In genomic region chr2:93011933-93012332, GRCm38 (mm10) we compare ENCODE assay signal across 20 mouse cellular contexts. TPM values are rescaled to one million over a fixed set of nuclear protein-coding genes. Genes with fewer than 3 reads are reported as not detected.
A peak's percentile ranks its signal among the peaks of the same experiment; 100 is the strongest.
DNase-seq lines count a peak whose midpoint lies in the region; ATAC-seq and TF ChIP-seq lines count a peak whose summit lies in the region.
"Had no signal": no experiment of that assay in that cellular context is flagged by ENCODE, and none has a peak within 500 bp of the region (broad histone marks: within the 10 kb centered on the region; RNA-seq: fewer than 3 reads in every experiment).

No protein-coding gene starts in this region.

- DNase-seq in heart, adult 2 months: no peak
- no peak for DNase-seq in heart, postnatal 36 days
- DNase-seq in lung, embryonic 14.5 days: no peak
- no peak for DNase-seq in lung, postnatal 36 days
- no peak for DNase-seq in stomach, postnatal 0 days (ENCODE audit: low spot score)
- no peak for DNase-seq in natural killer cell, adult 2 months (ENCODE audit: low spot score in 2 of 2)
- DNase-seq: cerebellum, adult 9-11 months; gastrocnemius, postnatal 36 days; heart, postnatal 10 days; lung, adult 2 months; right cerebral cortex, postnatal 14 days; spleen, adult 18-20 months had no signal

- WGBS in heart, adult 2 months: 83% methylated on average over 9 of the region's 9 CpGs
- 88% methylated on average over 9 of the region's 9 CpGs for WGBS in lung, embryonic 14.5 days
- WGBS in stomach, postnatal 0 days: 72% methylated on average over 9 of the region's 9 CpGs

- TF ChIP-seq EP300 in heart, adult 2 months (IDR thresholded peaks at IDR 0.05; ENCODE audit: insufficient read depth, low read depth, low read length): no peak
- no peak for TF ChIP-seq EP300 in stomach, postnatal 0 days (optimal IDR thresholded peaks at IDR 0.05)

- TF ChIP-seq CTCF in heart, adult 2 months (IDR thresholded peaks at IDR 0.05): peak; percentile 45
- peak; percentile 38 for TF ChIP-seq CTCF in lung, embryonic 14.5 days (IDR thresholded peaks at IDR 0.05; ENCODE audit: low read depth)
- peak; percentile 15; the same call in 1 of the 2 replicates for TF ChIP-seq CTCF in cortical plate, adult 2 months (IDR thresholded peaks at IDR 0.05; ENCODE audit: extremely low read depth, insufficient read depth, low read length)
- TF ChIP-seq CTCF in stomach, postnatal 0 days (IDR thresholded peaks at IDR 0.05; ENCODE audit: low read depth): peak; percentile 66

- H3K4me1 ChIP-seq in heart, adult 2 months (ENCODE audit: control insufficient read depth, insufficient read depth, low read length): peaks cover 2% of the 10 kb centered on the region; the same call in 1 of the 2 replicates
- H3K4me1 ChIP-seq in lung, embryonic 14.5 days (ENCODE audit: insufficient read depth): peaks cover 4% of the 10 kb centered on the region; the same call in 1 of the 2 replicates
- H3K4me1 ChIP-seq in cortical plate, adult 2 months (ENCODE audit: control insufficient read depth, insufficient read depth, low read length): 0 out of 2 replicates have a peak, but pooled peaks cover 2% of the 10 kb centered on the region
- H3K4me1 ChIP-seq in stomach, postnatal 0 days (replicated peaks; ENCODE audit: control insufficient read depth, insufficient read depth): peaks cover 10% of the 10 kb centered on the region

- no peaks in the 10 kb centered on the region for H3K27me3 ChIP-seq in heart, adult 2 months (ENCODE audit: control insufficient read depth, insufficient read depth, low read length)
- H3K27me3 ChIP-seq in lung, embryonic 14.5 days (ENCODE audit: insufficient read depth, low read length): no peaks in the 10 kb centered on the region
- H3K27me3 ChIP-seq in stomach, postnatal 0 days (ENCODE audit: control insufficient read depth, insufficient read depth, low read length): no peaks in the 10 kb centered on the region
- H3K27me3 ChIP-seq: embryonic facial prominence, embryonic 12.5 days; hindbrain, embryonic 12.5 days; midbrain, embryonic 13.5 days had no signal

- TF ChIP-seq POLR2A in heart, adult 2 months (IDR thresholded peaks at IDR 0.05; ENCODE audit: insufficient read depth, low read depth, low read length): no peak
- no peak for TF ChIP-seq POLR2A in cortical plate, adult 2 months (IDR thresholded peaks at IDR 0.05; ENCODE audit: extremely low read depth, insufficient read depth, low read length)

- H3K9me3 ChIP-seq in lung, embryonic 14.5 days (ENCODE audit: low read depth, low read length): no peaks in the 10 kb centered on the region
- H3K9me3 ChIP-seq in stomach, postnatal 0 days (ENCODE audit: control insufficient read depth, low read length): no peaks in the 10 kb centered on the region
- H3K9me3 ChIP-seq: embryonic facial prominence, embryonic 12.5 days; heart, embryonic 10.5 days; hindbrain, embryonic 12.5 days; midbrain, embryonic 13.5 days had no signal

- no peak for ATAC-seq in lung, embryonic 14.5 days (ENCODE audit: insufficient read depth)
- ATAC-seq in stomach, postnatal 0 days (ENCODE audit: low FRiP score, low TSS enrichment): no peak
- ATAC-seq: activated CD4-positive, CD25-positive, alpha-beta regulatory T cell, adult 4 months; forebrain, embryonic 14.5 days; midbrain, embryonic 13.5 days had no signal

- H3K4me2 ChIP-seq in lung, embryonic 14.5 days: no peak overlapping the region
- H3K4me2 ChIP-seq in stomach, postnatal 0 days (replicated peaks; ENCODE audit: low read depth): no peak overlapping the region
- H3K4me2 ChIP-seq: embryonic facial prominence, embryonic 12.5 days; hindbrain, embryonic 12.5 days; midbrain, embryonic 13.5 days had no signal

- intact Hi-C loops in heart, adult 2 months (cut with DNase I): no loop called here
- intact Hi-C loops in heart, postnatal 36 days (cut with DNase I): no loop called here

- no peak overlapping the region for H3K4me3 ChIP-seq in heart, adult 2 months
- H3K4me3 ChIP-seq in lung, embryonic 14.5 days (ENCODE audit: low read depth, low read length): no peak overlapping the region
- no peak overlapping the region for H3K4me3 ChIP-seq in cortical plate, adult 2 months (ENCODE audit: insufficient read depth, low read length)
- no peak overlapping the region for H3K4me3 ChIP-seq in stomach, postnatal 0 days (ENCODE audit: low read depth, low read length)
- H3K4me3 ChIP-seq: embryonic facial prominence, embryonic 12.5 days; erythroblast, embryonic 14.5 days; heart, embryonic 10.5 days; hindbrain, embryonic 12.5 days; midbrain, embryonic 13.5 days had no signal

- no peak overlapping the region for H3K9ac ChIP-seq in heart, adult 2 months (ENCODE audit: low read depth, low read length)
- H3K9ac ChIP-seq in lung, embryonic 14.5 days: no peak overlapping the region
- no peak overlapping the region for H3K9ac ChIP-seq in stomach, postnatal 0 days (ENCODE audit: low read length)
- H3K9ac ChIP-seq: embryonic facial prominence, embryonic 12.5 days; hindbrain, embryonic 12.5 days; midbrain, embryonic 13.5 days had no signal

- no peak overlapping the region for H3K27ac ChIP-seq in heart, adult 2 months
- no peak overlapping the region for H3K27ac ChIP-seq in lung, embryonic 14.5 days (ENCODE audit: low read depth)
- H3K27ac ChIP-seq in cortical plate, adult 2 months (ENCODE audit: insufficient read depth, low read length): no peak overlapping the region
- no peak overlapping the region for H3K27ac ChIP-seq in stomach, postnatal 0 days (replicated peaks)
- H3K27ac ChIP-seq: embryonic facial prominence, embryonic 12.5 days; hindbrain, embryonic 12.5 days; midbrain, embryonic 13.5 days had no signal

- no peaks in the 10 kb centered on the region for H3K79me2 ChIP-seq in heart, adult 2 months (replicated peaks; ENCODE audit: control insufficient read depth, insufficient read depth, low read length)

- H3K36me3 ChIP-seq in heart, adult 2 months (ENCODE audit: control insufficient read depth, insufficient read depth, low read length): no peaks in the 10 kb centered on the region
- peaks cover 28% of the 10 kb centered on the region for H3K36me3 ChIP-seq in lung, embryonic 14.5 days (ENCODE audit: insufficient read depth)
- H3K36me3 ChIP-seq in stomach, postnatal 0 days (ENCODE audit: control insufficient read depth, insufficient read depth, low read length): peaks cover 2% of the 10 kb centered on the region; the same call in 1 of the 2 replicates

RNA-seq across cellular contexts. Expression of gene Prdm11, which starts 34.0 kb away (rescaled TPM):
- 1 to 10 TPM; 7.9 to 9.5 TPM for total RNA-seq in heart, adult 2 months (2021)
- 4.4 and 6.1 TPM in 2 replicates for polyA plus RNA-seq in heart, adult 2 months (2012; rRNA removed)
- total RNA-seq in heart, postnatal 36 days (2021): 10 to 100 TPM in 1 of 2 experiments, 1 to 10 TPM in 1; 8.8 to 10.4 TPM
- 4.4 and 4.8 TPM in 2 replicates for polyA plus RNA-seq in lung, embryonic 14.5 days (2014; fragmentation: Nextera tagmentation; extraction: Ambion mirVana)
- polyA plus RNA-seq in cortical plate, adult 2 months (2012; rRNA removed): 7.5 and 7.9 TPM in 2 replicates
- polyA plus RNA-seq in stomach, postnatal 0 days (2015; fragmentation: Nextera tagmentation; extraction: Ambion mirVana): 5.8 and 6.2 TPM in 2 replicates

Comparison
In these comparisons a context has a peak if more than half of its experiments do, and no peak if none do; other contexts are left out.
1. CTCF ChIP-seq: peak in every context shown above with its lines; median percentile 66 in stomach, postnatal 0 days; 45 in heart, adult 2 months; 38 in lung, embryonic 14.5 days; 15 in cortical plate, adult 2 months.